Mouse (Mus musculus) limb, embryonic 12.5 days (tissue): Measurements from ENCODE around the gene Dscam. TPM values are rescaled to one million over a fixed set of nuclear protein-coding genes. Genes with fewer than 3 reads are reported as not detected.

Experiments used
- ATAC-seq: fragments of 200-750 bp; cut with Nextera tagmentation; 2 replicates; pipeline ENCODE4 v1.8.0; 2017; ENCODE audit warnings: low read depth, moderate TSS enrichment; ENCODE audit not compliant: insufficient number of reproducible peaks, insufficient read depth, low FRiP score, low TSS enrichment
- H3K27ac ChIP-seq: fragments of 300-500 bp; sonication (generic); 2 replicates; pipeline ENCODE4 v1.5.1; 2016; ENCODE audit warnings: mild to moderate bottlenecking, moderate library complexity
- H3K27me3 ChIP-seq: fragments of 300-500 bp; sonication (generic); 2 replicates; pipeline ENCODE4 v1.6.1; 2016; ENCODE audit warnings: mild to moderate bottlenecking, moderate library complexity
- H3K36me3 ChIP-seq: fragments of 300-500 bp; sonication (generic); 2 replicates; pipeline ENCODE4 v1.6.1; 2016; ENCODE audit warnings: mild to moderate bottlenecking, moderate library complexity
- H3K4me1 ChIP-seq: fragments of 300-500 bp; sonication (generic); replicated peaks from 2 replicates; pipeline ENCODE4 v1.6.1; 2016
- H3K4me2 ChIP-seq: fragments of 300-500 bp; sonication (generic); 2 replicates; pipeline ENCODE4 v1.6.1; 2016; ENCODE audit warnings: mild to moderate bottlenecking, moderate library complexity
- H3K4me3 ChIP-seq: fragments of 300-500 bp; sonication (generic); replicated peaks from 2 replicates; pipeline ENCODE4 v1.5.1; 2016; ENCODE audit warnings: mild to moderate bottlenecking
- H3K9ac ChIP-seq: fragments of 300-500 bp; sonication (generic); replicated peaks from 2 replicates; pipeline ENCODE4 v1.6.1; 2016; ENCODE audit warnings: mild to moderate bottlenecking, moderate library complexity
- H3K9me3 ChIP-seq: fragments of 300-500 bp; sonication (generic); 2 replicates; pipeline ENCODE4 v1.6.1; 2016; ENCODE audit warnings: mild to moderate bottlenecking, moderate library complexity
- WGBS: fragments of 180-500 bp; shearing (Covaris S2); methylation state at CpG from one replicate; pipeline ENCODE4 v1.1.7; 2016; 5-methylcytosine and 5-hydroxymethylcytosine counted together
- polyA plus RNA-seq: library from polyadenylated mRNA; unstranded; fragments of >200 nt; fragmentation: Nextera tagmentation; extraction: Ambion mirVana; gene quantifications from 2 replicates; pipeline ENCODE4 v1.2.1, GENCODE M21; 2016

Gene Dscam
- polyA plus RNA-seq, 1 experiment from 2014 or later, result not detected

- peaks cover 85% of the 10 kb centered on the region for H3K27me3 ChIP-seq
Observed at GRCm38 (mm10) chr16:97168614-97169013, 1.9 kb downstream of the Dscam start.

GRCm38 (mm10) chr16:97168030-97168429 lies 2.5 kb downstream of the Dscam start:
- peaks cover 18% of the 10 kb centered on the region for H3K4me1 ChIP-seq
- no peak overlapping the region for H3K9ac ChIP-seq
- H3K27me3 ChIP-seq, result peaks cover 80% of the 10 kb centered on the region
- no peak overlapping the region for H3K27ac ChIP-seq
- H3K9me3 ChIP-seq, result no peaks in the 10 kb centered on the region
- H3K36me3 ChIP-seq, result no peaks in the 10 kb centered on the region
- H3K4me2 ChIP-seq, result no peak overlapping the region
- no peak overlapping the region for H3K4me3 ChIP-seq
- ATAC-seq, result no peak
- 87% methylated on average over 1 of the region's 1 CpGs for WGBS

More at GRCm38 (mm10) chr16:97168614-97169013, 1.9 kb downstream of the Dscam start:
- H3K36me3 ChIP-seq, result no peaks in the 10 kb centered on the region
- H3K9me3 ChIP-seq, result no peaks in the 10 kb centered on the region
- H3K4me3 ChIP-seq, result no peak overlapping the region
- H3K4me1 ChIP-seq, result peaks cover 18% of the 10 kb centered on the region
- H3K9ac ChIP-seq, result no peak overlapping the region
- no peak for ATAC-seq
- H3K4me2 ChIP-seq, result no peak overlapping the region
- H3K27ac ChIP-seq, result no peak overlapping the region
- WGBS, result 26% methylated on average over 3 of the region's 3 CpGs

- Histone ChIP-seq H3K27me3 (peaks cover 65% of the 10 kb centered on the region), H3K27ac (no peak overlapping the region), H3K9ac (no peak overlapping the region), H3K4me2 (0 out of 2 replicates have a peak overlapping the region, but pooled peaks have one; percentile 75), H3K4me3 (no peak overlapping the region), H3K9me3 (no peaks in the 10 kb centered on the region), H3K36me3 (no peaks in the 10 kb centered on the region), H3K4me1 (peaks cover 18% of the 10 kb centered on the region)
- no peak for ATAC-seq
- 47% methylated on average over 2 of the region's 2 CpGs for WGBS
Observed at GRCm38 (mm10) chr16:97166166-97166565, 4.4 kb downstream of the Dscam start.

- Histone ChIP-seq H3K4me3 (peak overlapping the region; percentile 36), H3K36me3 (no peaks in the 10 kb centered on the region), H3K4me2 (peak overlapping the region; percentile 75), H3K27ac (no peak overlapping the region), H3K9me3 (no peaks in the 10 kb centered on the region), H3K4me1 (peaks cover 14% of the 10 kb centered on the region; the same call in 1 of the 2 replicates), H3K27me3 (peaks cover 59% of the 10 kb centered on the region), H3K9ac (peak overlapping the region; percentile 34; the same call in 1 of the 2 replicates)
- peak; percentile 58; the same call in 1 of the 2 replicates for ATAC-seq
- 3% methylated on average over 21 of the region's 21 CpGs for WGBS
Observed at GRCm38 (mm10) chr16:97165444-97166121, 5.0 kb downstream of the Dscam start.

GRCm38 (mm10) chr16:97158279-97158678 lies 12.3 kb downstream of the Dscam start:
- H3K36me3 ChIP-seq, result no peaks in the 10 kb centered on the region
- 72% methylated on average over 4 of the region's 4 CpGs for WGBS
- H3K27ac ChIP-seq, result no peak overlapping the region
- no peaks in the 10 kb centered on the region for H3K9me3 ChIP-seq
- H3K4me1 ChIP-seq, result no peaks in the 10 kb centered on the region
- H3K4me3 ChIP-seq, result no peak overlapping the region
- ATAC-seq, result no peak
- H3K9ac ChIP-seq, result no peak overlapping the region
- H3K27me3 ChIP-seq, result peaks cover 4% of the 10 kb centered on the region; the same call in 1 of the 2 replicates
- H3K4me2 ChIP-seq, result no peak overlapping the region

- H3K36me3 ChIP-seq, result no peaks in the 10 kb centered on the region
- no peaks in the 10 kb centered on the region for H3K27me3 ChIP-seq
- no peak for ATAC-seq
- no peaks in the 10 kb centered on the region for H3K9me3 ChIP-seq
- no peak overlapping the region for H3K27ac ChIP-seq
- H3K4me1 ChIP-seq, result no peaks in the 10 kb centered on the region
- WGBS, result 72% methylated on average over 12 of the region's 12 CpGs
- no peak overlapping the region for H3K9ac ChIP-seq
- no peak overlapping the region for H3K4me2 ChIP-seq
- no peak overlapping the region for H3K4me3 ChIP-seq
Observed at GRCm38 (mm10) chr16:97144544-97145194, 25.9 kb downstream of the Dscam start.

GRCm38 (mm10) chr16:97141943-97142342 lies 28.6 kb downstream of the Dscam start:
- Histone ChIP-seq H3K9ac (no peak overlapping the region), H3K27ac (no peak overlapping the region), H3K9me3 (no peaks in the 10 kb centered on the region), H3K27me3 (no peaks in the 10 kb centered on the region), H3K36me3 (no peaks in the 10 kb centered on the region), H3K4me2 (no peak overlapping the region), H3K4me3 (no peak overlapping the region), H3K4me1 (no peaks in the 10 kb centered on the region)
- 71% methylated on average over 1 of the region's 1 CpGs for WGBS
- no peak for ATAC-seq

GRCm38 (mm10) chr16:97135003-97135827 lies 35.3 kb downstream of the Dscam start:
- 86% methylated on average over 10 of the region's 10 CpGs for WGBS
- Histone ChIP-seq H3K9me3 (peaks cover 2% of the 10 kb centered on the region; the same call in 1 of the 2 replicates), H3K27me3 (no peaks in the 10 kb centered on the region), H3K9ac (no peak overlapping the region), H3K36me3 (no peaks in the 10 kb centered on the region), H3K4me1 (no peaks in the 10 kb centered on the region), H3K4me3 (no peak overlapping the region), H3K4me2 (no peak overlapping the region), H3K27ac (no peak overlapping the region)
- no peak for ATAC-seq

- Histone ChIP-seq H3K9ac (no peak overlapping the region), H3K4me3 (no peak overlapping the region), H3K4me1 (no peaks in the 10 kb centered on the region), H3K27ac (no peak overlapping the region), H3K9me3 (peaks cover 2% of the 10 kb centered on the region; the same call in 1 of the 2 replicates), H3K36me3 (no peaks in the 10 kb centered on the region), H3K4me2 (no peak overlapping the region), H3K27me3 (no peaks in the 10 kb centered on the region)
- no peak for ATAC-seq
- 72% methylated on average over 2 of the region's 2 CpGs for WGBS
Observed at GRCm38 (mm10) chr16:97127296-97127695, 43.3 kb downstream of the Dscam start.

- H3K9me3 ChIP-seq, result no peaks in the 10 kb centered on the region
- no peaks in the 10 kb centered on the region for H3K36me3 ChIP-seq
- no peak overlapping the region for H3K4me2 ChIP-seq
- no peaks in the 10 kb centered on the region for H3K4me1 ChIP-seq
- H3K27me3 ChIP-seq, result no peaks in the 10 kb centered on the region
- H3K4me3 ChIP-seq, result no peak overlapping the region
- 89% methylated on average over 4 of the region's 4 CpGs for WGBS
- no peak overlapping the region for H3K9ac ChIP-seq
- H3K27ac ChIP-seq, result no peak overlapping the region
- no peak for ATAC-seq
Observed at GRCm38 (mm10) chr16:97110028-97110427, 60.5 kb downstream of the Dscam start.

GRCm38 (mm10) chr16:97105266-97105665 lies 65.3 kb downstream of the Dscam start:
- H3K36me3 ChIP-seq, result no peaks in the 10 kb centered on the region
- no peak overlapping the region for H3K27ac ChIP-seq
- H3K27me3 ChIP-seq, result peaks cover 15% of the 10 kb centered on the region; the same call in 1 of the 2 replicates
- no peaks in the 10 kb centered on the region for H3K4me1 ChIP-seq
- 79% methylated on average over 2 of the region's 2 CpGs for WGBS
- H3K9me3 ChIP-seq, result no peaks in the 10 kb centered on the region
- ATAC-seq, result no peak
- no peak overlapping the region for H3K4me2 ChIP-seq
- no peak overlapping the region for H3K9ac ChIP-seq
- no peak overlapping the region for H3K4me3 ChIP-seq
